Mouse (Mus musculus) kidney, postnatal 4 days (tissue): ENCODE results near the gene Sds.

Experiments used
- DNase-seq, 2 experiments: peaks; one replicate each; pipeline ENCODE4 v3.0.0; 2021; ENCODE audit warnings: mixed read lengths in 2 of 2

The Sds gene

GRCm38 (mm10) chr5:120476296-120476695, at the start of gene Sds:
Gene Sds, plus strand, starts transcription at chr5:120476526.
- DNase-seq = peak in 1 of 2 experiments; percentile 26

GRCm38 (mm10) chr5:120426572-120426971, 49.8 kb upstream of the Sds start:
- DNase-seq = no peak

- DNase-seq = no peak
Observed at GRCm38 (mm10) chr5:120427451-120427938, 48.8 kb upstream of the Sds start.

GRCm38 (mm10) chr5:120428189-120428838, 48.0 kb upstream of the Sds start:
- no peak for DNase-seq

GRCm38 (mm10) chr5:120428990-120429389, 47.3 kb upstream of the Sds start:
- DNase-seq = no peak

GRCm38 (mm10) chr5:120429692-120430091, 46.6 kb upstream of the Sds start:
- no peak for DNase-seq

GRCm38 (mm10) chr5:120431001-120431583, 45.2 kb upstream of the Sds start:
- DNase-seq = no peak

GRCm38 (mm10) chr5:120431649-120432485, 44.5 kb upstream of the Sds start, which contains the start of gene Lhx5:
Gene Lhx5, plus strand, starts transcription at chr5:120431699.
- no peak for DNase-seq

GRCm38 (mm10) chr5:120432486-120433015, 43.8 kb upstream of the Sds start:
- DNase-seq = no peak

GRCm38 (mm10) chr5:120433135-120433760, 43.1 kb upstream of the Sds start:
- DNase-seq = no peak

GRCm38 (mm10) chr5:120434231-120434735, 42.0 kb upstream of the Sds start:
- DNase-seq = no peak

- DNase-seq = no peak
Observed at GRCm38 (mm10) chr5:120435006-120435681, 41.2 kb upstream of the Sds start.

- DNase-seq = peak in 1 of 2 experiments; percentile 43
Observed at GRCm38 (mm10) chr5:120435731-120436501, 40.4 kb upstream of the Sds start.

GRCm38 (mm10) chr5:120436885-120437495, 39.3 kb upstream of the Sds start:
- no peak for DNase-seq

GRCm38 (mm10) chr5:120437539-120437938, 38.8 kb upstream of the Sds start:
- no peak for DNase-seq

GRCm38 (mm10) chr5:120437986-120438385, 38.3 kb upstream of the Sds start:
- no peak for DNase-seq

- no peak for DNase-seq
Observed at GRCm38 (mm10) chr5:120438469-120438868, 37.9 kb upstream of the Sds start.

GRCm38 (mm10) chr5:120438991-120439710, 37.2 kb upstream of the Sds start:
- no peak for DNase-seq

GRCm38 (mm10) chr5:120439887-120440670, 36.2 kb upstream of the Sds start:
- DNase-seq = no peak
